Mouse (Mus musculus): ENCODE measurements around the gene Myo7a. TPM values are rescaled to one million over a fixed set of nuclear protein-coding genes. Genes with fewer than 3 reads are reported as not detected.

Myo7a gene
- polyA plus RNA-seq, 1 experiment from 2014 or later = 7.7 TPM

DNA sequence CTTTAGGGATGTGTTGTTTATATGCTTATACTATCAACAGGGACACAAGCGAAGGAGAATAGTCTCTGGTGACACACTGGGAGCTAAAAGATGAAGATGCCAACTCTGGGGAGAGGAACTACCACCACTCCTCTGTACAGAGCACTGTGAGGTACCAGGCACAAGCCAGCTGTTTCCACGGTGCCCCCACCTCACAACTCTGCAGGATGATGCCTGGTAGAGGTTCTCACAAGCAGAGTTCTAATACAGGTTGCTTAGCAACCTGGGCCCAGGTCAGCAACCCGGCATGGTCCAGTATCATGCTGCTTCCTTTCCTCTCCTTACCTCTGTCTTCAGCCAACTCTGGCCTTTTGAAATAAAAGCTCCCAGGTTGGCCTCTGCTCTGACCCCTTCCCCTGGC lies 18.3 kb upstream of the Myo7a start:
- Histone ChIP-seq H3K9ac (ENCODE audit: low read length) (no peak overlapping the region), H3K27me3 (replicated peaks; ENCODE audit: control insufficient read depth, insufficient read depth, low read length) (no peaks in the 10 kb centered on the region), H3K9me3 (replicated peaks; ENCODE audit: control insufficient read depth, low read length) (no peaks in the 10 kb centered on the region), H3K4me3 (ENCODE audit: low read depth, low read length) (no peak overlapping the region), H3K27ac (ENCODE audit: low read depth, low read length) (no peak overlapping the region), H3K4me1 (ENCODE audit: control insufficient read depth, insufficient read depth, low read length) (no peaks in the 10 kb centered on the region), H3K4me2 (ENCODE audit: low read length) (no peak overlapping the region), H3K36me3 (ENCODE audit: control insufficient read depth, insufficient read depth, low read length) (no peaks in the 10 kb centered on the region)
- 46% methylated on average over 3 of the region's 3 CpGs for WGBS
- DNase-seq (ENCODE audit: low spot score) = no peak
- no peak for ATAC-seq

DNA sequence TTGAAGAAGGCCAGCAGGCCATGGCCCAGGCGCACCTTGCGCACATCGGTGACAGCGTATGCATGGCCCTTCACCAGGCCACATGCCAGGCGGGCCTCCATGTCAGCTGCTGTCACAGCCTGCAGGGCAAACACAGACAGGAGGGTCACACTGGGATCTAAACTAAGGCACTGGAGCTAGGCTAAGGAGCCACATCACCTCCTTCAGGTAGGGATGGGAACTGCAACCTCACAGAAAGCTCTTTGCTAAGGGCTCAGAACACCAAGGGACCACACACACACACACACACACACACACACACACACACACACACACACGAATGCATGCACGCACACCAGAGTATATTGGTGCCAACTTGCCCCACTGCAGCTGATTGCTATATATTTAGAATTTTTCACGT lies 12.4 kb upstream of the Myo7a start:
- DNase-seq (ENCODE audit: low spot score) (no peak), ATAC-seq (no peak)
- Histone ChIP-seq H3K36me3 (ENCODE audit: control insufficient read depth, insufficient read depth, low read length) (no peaks in the 10 kb centered on the region), H3K27ac (ENCODE audit: low read depth, low read length) (no peak overlapping the region), H3K4me1 (ENCODE audit: control insufficient read depth, insufficient read depth, low read length) (no peaks in the 10 kb centered on the region), H3K9ac (ENCODE audit: low read length) (no peak overlapping the region), H3K4me3 (ENCODE audit: low read depth, low read length) (no peak overlapping the region), H3K9me3 (replicated peaks; ENCODE audit: control insufficient read depth, low read length) (no peaks in the 10 kb centered on the region), H3K27me3 (replicated peaks; ENCODE audit: control insufficient read depth, insufficient read depth, low read length) (no peaks in the 10 kb centered on the region), H3K4me2 (ENCODE audit: low read length) (no peak overlapping the region)
- WGBS = 94% methylated on average over 8 of the region's 8 CpGs

DNA sequence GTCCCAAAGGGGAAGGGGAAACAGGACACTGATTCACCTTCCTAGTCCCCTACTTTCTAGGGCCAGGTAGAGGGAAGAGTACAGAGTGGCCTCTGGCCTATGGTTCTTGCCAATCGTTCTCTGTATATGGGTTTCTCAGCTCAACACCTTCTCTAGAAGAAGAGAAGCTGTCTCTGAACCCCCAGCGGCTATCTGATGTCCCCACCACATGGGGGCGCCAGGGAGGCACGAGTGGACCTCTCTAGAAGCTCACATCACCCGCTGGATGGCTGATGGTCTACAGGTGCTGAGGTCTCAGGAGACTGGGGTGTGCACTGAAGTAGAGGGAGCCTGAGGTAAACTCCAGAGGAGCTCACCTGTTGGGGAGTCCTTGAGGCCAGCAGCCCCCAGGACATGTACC lies 6.1 kb upstream of the Myo7a start:
- Histone ChIP-seq H3K27ac (ENCODE audit: low read depth, low read length) (no peak overlapping the region), H3K4me3 (ENCODE audit: low read depth, low read length) (no peak overlapping the region), H3K36me3 (ENCODE audit: control insufficient read depth, insufficient read depth, low read length) (0 out of 2 replicates have a peak, but pooled peaks cover 3% of the 10 kb centered on the region), H3K9ac (ENCODE audit: low read length) (no peak overlapping the region), H3K4me2 (ENCODE audit: low read length) (no peak overlapping the region), H3K4me1 (ENCODE audit: control insufficient read depth, insufficient read depth, low read length) (no peaks in the 10 kb centered on the region), H3K27me3 (replicated peaks; ENCODE audit: control insufficient read depth, insufficient read depth, low read length) (no peaks in the 10 kb centered on the region), H3K9me3 (replicated peaks; ENCODE audit: control insufficient read depth, low read length) (no peaks in the 10 kb centered on the region)
- ATAC-seq (no peak), DNase-seq (ENCODE audit: low spot score) (no peak)
- 41% methylated on average over 5 of the region's 5 CpGs for WGBS

DNA sequence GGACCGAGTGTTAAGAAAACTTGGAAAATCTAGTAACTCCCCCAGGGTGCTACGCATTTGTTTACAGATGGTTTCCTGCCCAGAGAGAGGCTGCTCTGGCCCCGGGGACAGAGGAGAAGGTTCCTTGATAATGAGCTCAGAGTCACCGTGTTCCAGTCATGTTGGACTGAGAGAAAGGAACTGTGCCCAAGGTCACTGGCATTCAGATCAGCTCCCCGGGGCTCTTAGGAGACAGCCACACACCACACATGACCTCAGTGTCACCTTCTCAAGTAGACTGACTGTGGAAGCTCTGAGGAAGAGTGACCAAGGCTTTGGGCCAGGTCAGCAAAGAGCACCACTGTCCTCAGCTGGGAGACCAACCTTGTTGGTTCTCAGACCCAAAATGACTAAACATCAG lies 5.4 kb upstream of the Myo7a start:
- no peak overlapping the region for H3K9ac ChIP-seq (ENCODE audit: low read length)
- no peak overlapping the region for H3K4me3 ChIP-seq (ENCODE audit: low read depth, low read length)
- ATAC-seq = no peak
- 0 out of 2 replicates have a peak, but pooled peaks cover 3% of the 10 kb centered on the region for H3K36me3 ChIP-seq (ENCODE audit: control insufficient read depth, insufficient read depth, low read length)
- no peak overlapping the region for H3K4me2 ChIP-seq (ENCODE audit: low read length)
- 70% methylated on average over 5 of the region's 5 CpGs for WGBS
- H3K9me3 ChIP-seq (replicated peaks; ENCODE audit: control insufficient read depth, low read length) = no peaks in the 10 kb centered on the region
- H3K27ac ChIP-seq (ENCODE audit: low read depth, low read length) = no peak overlapping the region
- H3K4me1 ChIP-seq (ENCODE audit: control insufficient read depth, insufficient read depth, low read length) = no peaks in the 10 kb centered on the region
- DNase-seq (ENCODE audit: low spot score) = no peak
- no peaks in the 10 kb centered on the region for H3K27me3 ChIP-seq (replicated peaks; ENCODE audit: control insufficient read depth, insufficient read depth, low read length)

DNA sequence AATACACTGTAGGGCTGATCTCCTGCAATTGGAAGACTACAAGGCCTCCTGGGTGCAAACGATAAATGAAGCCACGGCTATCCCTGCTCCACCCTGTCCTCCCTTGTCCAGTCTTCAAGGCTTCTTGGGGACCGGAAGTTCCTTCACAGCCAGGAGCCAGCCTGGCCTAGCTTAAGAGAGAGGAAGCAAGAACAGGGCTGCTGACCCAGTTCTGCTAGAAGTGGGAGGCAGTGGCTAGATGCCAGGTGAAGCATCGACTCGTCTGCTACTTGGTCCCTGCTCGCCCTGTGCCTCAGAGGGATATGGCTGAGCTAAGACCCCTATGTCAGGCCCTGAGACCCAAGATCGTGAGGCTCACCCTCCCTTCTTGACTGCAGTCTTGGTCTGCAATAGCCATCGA lies 2.3 kb upstream of the Myo7a start:
- DNase-seq (ENCODE audit: low spot score) (no peak), ATAC-seq (no peak)
- H3K4me3 ChIP-seq (ENCODE audit: low read depth, low read length) = no peak overlapping the region

DNA sequence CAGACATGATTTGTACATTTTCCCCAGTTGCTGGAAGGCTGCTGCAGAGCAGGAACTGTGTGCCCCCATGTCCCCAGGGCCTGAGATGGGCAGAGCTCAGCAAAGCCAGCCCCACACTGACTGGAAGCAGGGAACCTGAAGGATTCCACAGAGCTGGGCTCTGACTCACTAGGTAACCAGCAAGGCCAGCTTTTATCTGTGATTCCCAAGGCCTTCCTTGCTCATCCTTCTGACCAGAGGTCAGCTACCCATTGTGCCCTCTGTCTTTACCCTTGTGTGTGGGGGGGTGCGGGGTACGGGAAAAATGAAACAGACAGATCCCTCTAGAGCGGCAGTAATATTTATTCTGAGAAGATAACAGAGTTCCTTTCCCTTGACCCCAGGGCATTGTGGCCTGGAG lies 1.9 kb upstream of the Myo7a start:
- no peak overlapping the region for H3K27ac ChIP-seq (ENCODE audit: low read depth, low read length)
- H3K9ac ChIP-seq (ENCODE audit: low read length) = no peak overlapping the region
- H3K4me2 ChIP-seq (ENCODE audit: low read length) = no peak overlapping the region
- H3K9me3 ChIP-seq (replicated peaks; ENCODE audit: control insufficient read depth, low read length) = no peaks in the 10 kb centered on the region
- 0 out of 2 replicates have a peak, but pooled peaks cover 3% of the 10 kb centered on the region for H3K36me3 ChIP-seq (ENCODE audit: control insufficient read depth, insufficient read depth, low read length)
- 97% methylated on average over 3 of the region's 3 CpGs for WGBS
- no peaks in the 10 kb centered on the region for H3K27me3 ChIP-seq (replicated peaks; ENCODE audit: control insufficient read depth, insufficient read depth, low read length)
- no peak overlapping the region for H3K4me3 ChIP-seq (ENCODE audit: low read depth, low read length)
- ATAC-seq = no peak
- DNase-seq (ENCODE audit: low spot score) = no peak
- H3K4me1 ChIP-seq (ENCODE audit: control insufficient read depth, insufficient read depth, low read length) = no peaks in the 10 kb centered on the region

More for the DNA sequence above, 2.3 kb upstream of the Myo7a start:
- Histone ChIP-seq H3K36me3 (ENCODE audit: control insufficient read depth, insufficient read depth, low read length) (0 out of 2 replicates have a peak, but pooled peaks cover 3% of the 10 kb centered on the region), H3K27ac (ENCODE audit: low read depth, low read length) (no peak overlapping the region), H3K9me3 (replicated peaks; ENCODE audit: control insufficient read depth, low read length) (no peaks in the 10 kb centered on the region), H3K4me1 (ENCODE audit: control insufficient read depth, insufficient read depth, low read length) (no peaks in the 10 kb centered on the region), H3K9ac (ENCODE audit: low read length) (no peak overlapping the region), H3K27me3 (replicated peaks; ENCODE audit: control insufficient read depth, insufficient read depth, low read length) (no peaks in the 10 kb centered on the region), H3K4me2 (ENCODE audit: low read length) (no peak overlapping the region)
- WGBS = 83% methylated on average over 8 of the region's 8 CpGs

DNA sequence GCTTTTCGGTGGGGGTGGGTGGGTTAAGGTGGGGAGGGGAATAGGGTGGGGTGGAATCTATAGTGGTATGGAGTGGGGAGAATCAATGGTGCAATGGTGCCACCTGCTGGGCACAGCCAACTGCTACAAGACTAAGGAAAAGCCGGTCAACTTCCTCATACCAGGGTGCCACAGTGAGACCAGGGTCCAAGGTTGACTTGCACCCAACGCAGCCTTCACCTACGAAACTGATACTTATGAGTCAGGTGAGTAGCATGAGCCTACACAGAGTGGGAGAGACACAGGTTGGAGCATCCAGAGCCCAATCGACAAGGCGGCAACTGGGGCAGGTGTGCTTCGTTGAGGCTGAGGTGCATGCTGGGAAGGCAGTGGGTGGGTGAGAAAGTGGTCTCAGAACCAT lies 1.0 kb upstream of the Myo7a start:
- no peaks in the 10 kb centered on the region for H3K4me1 ChIP-seq (ENCODE audit: control insufficient read depth, insufficient read depth, low read length)
- H3K9ac ChIP-seq (ENCODE audit: low read length) = 0 out of 2 replicates have a peak overlapping the region, but pooled peaks have one; percentile 21
- no peak overlapping the region for H3K27ac ChIP-seq (ENCODE audit: low read depth, low read length)
- WGBS = 11% methylated on average over 7 of the region's 7 CpGs
- H3K4me2 ChIP-seq (ENCODE audit: low read length) = peak overlapping the region; percentile 47
- H3K9me3 ChIP-seq (replicated peaks; ENCODE audit: control insufficient read depth, low read length) = no peaks in the 10 kb centered on the region
- peak; percentile 82 for ATAC-seq
- H3K4me3 ChIP-seq (ENCODE audit: low read depth, low read length) = no peak overlapping the region
- H3K27me3 ChIP-seq (replicated peaks; ENCODE audit: control insufficient read depth, insufficient read depth, low read length) = no peaks in the 10 kb centered on the region
- peak; percentile 76 for DNase-seq (ENCODE audit: low spot score)
- H3K36me3 ChIP-seq (ENCODE audit: control insufficient read depth, insufficient read depth, low read length) = no peaks in the 10 kb centered on the region

DNA sequence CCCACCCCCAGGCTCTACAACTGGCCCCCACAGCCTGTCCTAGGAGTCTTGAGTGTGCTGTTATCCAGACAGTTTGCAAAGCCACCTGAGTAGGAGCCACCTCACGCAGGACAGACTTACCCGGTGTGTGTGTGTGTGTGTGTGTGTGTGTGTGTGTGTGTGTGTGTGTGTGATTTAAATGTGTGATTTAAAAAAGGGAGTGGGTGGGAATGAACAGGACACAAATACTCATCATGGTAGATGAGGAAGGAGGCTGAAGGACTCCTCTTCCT lies 573 bp upstream of the Myo7a start:
- H3K4me1 ChIP-seq (ENCODE audit: control insufficient read depth, insufficient read depth, low read length) = no peaks in the 10 kb centered on the region
- ATAC-seq = no peak
- no peak overlapping the region for H3K4me2 ChIP-seq (ENCODE audit: low read length)
- no peak overlapping the region for H3K9ac ChIP-seq (ENCODE audit: low read length)
- DNase-seq (ENCODE audit: low spot score) = no peak
- H3K36me3 ChIP-seq (ENCODE audit: control insufficient read depth, insufficient read depth, low read length) = no peaks in the 10 kb centered on the region
- no peaks in the 10 kb centered on the region for H3K9me3 ChIP-seq (replicated peaks; ENCODE audit: control insufficient read depth, low read length)
- H3K4me3 ChIP-seq (ENCODE audit: low read depth, low read length) = no peak overlapping the region
- H3K27ac ChIP-seq (ENCODE audit: low read depth, low read length) = no peak overlapping the region
- WGBS = 78% methylated on average over 2 of the region's 2 CpGs
- no peaks in the 10 kb centered on the region for H3K27me3 ChIP-seq (replicated peaks; ENCODE audit: control insufficient read depth, insufficient read depth, low read length)

DNA sequence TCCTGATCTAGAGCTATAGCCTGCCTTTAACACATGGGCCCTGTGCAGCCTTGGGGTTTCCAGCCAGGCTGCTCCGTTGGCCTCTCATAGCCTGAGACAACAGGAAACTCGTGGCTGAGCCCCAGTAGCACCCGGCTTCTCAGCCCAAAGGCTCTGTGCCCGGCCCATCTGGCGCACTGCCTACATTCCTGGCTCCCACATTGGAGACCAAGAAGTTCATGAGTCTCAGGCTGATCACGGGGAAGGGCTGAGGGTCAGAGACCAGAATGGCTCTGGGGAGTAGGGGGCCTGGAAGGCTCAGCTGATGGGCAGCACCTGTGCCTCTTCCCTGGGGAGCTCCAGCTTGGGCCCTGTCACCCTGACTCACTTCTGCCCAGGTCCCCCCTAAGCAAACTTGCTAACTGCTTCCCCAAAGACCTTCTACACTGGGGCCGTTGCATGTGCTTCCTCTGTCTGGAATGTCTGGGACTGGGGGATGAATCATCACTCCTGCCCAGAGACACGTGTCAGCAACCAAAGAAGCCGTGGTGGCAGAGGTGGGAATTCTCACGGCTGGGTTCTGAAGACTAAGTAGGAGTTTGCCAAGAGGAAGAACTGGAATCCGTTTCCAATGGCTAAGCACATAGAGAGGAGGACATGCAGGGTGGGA lies 2.2 kb downstream of the Myo7a start:
- H3K4me1 ChIP-seq (ENCODE audit: control insufficient read depth, insufficient read depth, low read length) = no peaks in the 10 kb centered on the region
- WGBS = 72% methylated on average over 11 of the region's 11 CpGs
- no peak overlapping the region for H3K4me3 ChIP-seq (ENCODE audit: low read depth, low read length)
- no peaks in the 10 kb centered on the region for H3K36me3 ChIP-seq (ENCODE audit: control insufficient read depth, insufficient read depth, low read length)
- no peaks in the 10 kb centered on the region for H3K27me3 ChIP-seq (replicated peaks; ENCODE audit: control insufficient read depth, insufficient read depth, low read length)
- ATAC-seq (no peak), DNase-seq (ENCODE audit: low spot score) (no peak)
- H3K9me3 ChIP-seq (replicated peaks; ENCODE audit: control insufficient read depth, low read length) = no peaks in the 10 kb centered on the region
- H3K27ac ChIP-seq (ENCODE audit: low read depth, low read length) = no peak overlapping the region
- H3K9ac ChIP-seq (ENCODE audit: low read length) = no peak overlapping the region
- no peak overlapping the region for H3K4me2 ChIP-seq (ENCODE audit: low read length)
